Mouse (Mus musculus) kidney, adult 2 months (tissue): ENCODE results near the gene Eif5b. TPM values are rescaled to one million over a fixed set of nuclear protein-coding genes. Genes with fewer than 3 reads are reported as not detected.

Experiments
- DNase-seq: peaks from one replicate; pipeline ENCODE4 v3.0.0; 2021
- H3K27ac ChIP-seq: fragments of 200-500 bp; 2 replicates; pipeline ENCODE4 v1.5.1; 2012; ENCODE audit warnings: low read depth, low read length, control low read depth, inconsistent platforms; ENCODE audit not compliant: insufficient read depth
- H3K27me3 ChIP-seq: fragments of 200-500 bp; replicated peaks from 2 replicates; pipeline ENCODE4 v1.6.1; 2012; ENCODE audit warnings: mild to moderate bottlenecking, moderate library complexity, low read length, inconsistent platforms; ENCODE audit not compliant: control insufficient read depth, insufficient read depth
- H3K36me3 ChIP-seq: fragments of 200-500 bp; 2 replicates; pipeline ENCODE4 v1.6.1; 2012; ENCODE audit warnings: mild to moderate bottlenecking, moderate library complexity, low read length, inconsistent platforms; ENCODE audit not compliant: control insufficient read depth, insufficient read depth
- H3K4me1 ChIP-seq: fragments of 200-500 bp; 2 replicates; pipeline ENCODE4 v1.6.1; 2011; ENCODE audit warnings: low read length; ENCODE audit not compliant: control insufficient read depth, insufficient read depth
- H3K4me3 ChIP-seq: fragments of 200-500 bp; 2 replicates; pipeline ENCODE4 v1.5.1; 2011; ENCODE audit warnings: mild to moderate bottlenecking, low read depth, low read length, control low read depth; ENCODE audit not compliant: insufficient read depth
- CTCF ChIP-seq: fragments of 200-500 bp; conservative IDR thresholded peaks from 2 replicates; pipeline ENCODE4 v1.5.1; 2011; ENCODE audit warnings: low read depth, mild to moderate bottlenecking, control low read depth, low read length, moderate library complexity, mixed read lengths; ENCODE audit not compliant: insufficient read depth, insufficient read length
- POLR2A ChIP-seq: fragments of 200-500 bp; IDR thresholded peaks from one replicate; pipeline ENCODE4 v1.6.1; 2011; ENCODE audit warnings: low read depth, low read length, control low read depth
- WGBS: fragments of 180-500 bp; shearing (Covaris S2); methylation state at CpG from one replicate; pipeline ENCODE4 v1.1.7; 2018; 5-methylcytosine and 5-hydroxymethylcytosine counted together
- polyA plus RNA-seq: library from polyadenylated mRNA; depleted of rRNA; stranded (reverse); fragments of >200 nt; gene quantifications from 2 replicates; pipeline ENCODE4 v1.2.3, GENCODE M21; 2012; rRNA removed

The Eif5b gene
- 7.1 TPM in 2 replicates for polyA plus RNA-seq

- H3K27me3 ChIP-seq = no peaks in the 10 kb centered on the region
- DNase-seq = peak; percentile 97
These were observed at the start of gene Eif5b, which contains the start of gene Txndc9 for GRCm38 (mm10) chr1:37997867-37998266. Eif5b (plus strand) TSS chr1:37998010. Txndc9 (minus strand) TSS chr1:37997893.

GRCm38 (mm10) chr1:37948906-37949305 is 48.9 kb upstream of the Eif5b start:
- no peaks in the 10 kb centered on the region for H3K36me3 ChIP-seq
- H3K4me1 ChIP-seq = no peaks in the 10 kb centered on the region
- TF ChIP-seq CTCF (no peak), POLR2A (no peak)
- H3K27ac ChIP-seq = no peak overlapping the region
- WGBS = 92% methylated on average over 2 of the region's 2 CpGs
- DNase-seq = no peak
- H3K27me3 ChIP-seq = no peaks in the 10 kb centered on the region
- no peak overlapping the region for H3K4me3 ChIP-seq

More at GRCm38 (mm10) chr1:37997867-37998266, at the start of gene Eif5b, which contains the start of gene Txndc9:
- Histone ChIP-seq H3K36me3 (peaks cover 2% of the 10 kb centered on the region; the same call in 1 of the 2 replicates), H3K4me3 (peak within 1 kb of the TSS; percentile 93), H3K4me1 (peaks cover 3% of the 10 kb centered on the region; the same call in 1 of the 2 replicates), H3K27ac (peak within 1 kb of the TSS; percentile 94)
- TF ChIP-seq CTCF (peak; percentile 28; the same call in 1 of the 2 replicates), POLR2A (no peak)
- under 1% methylated on average over 50 of the region's 50 CpGs for WGBS

- Histone ChIP-seq H3K27me3 (no peaks in the 10 kb centered on the region), H3K27ac (no peak overlapping the region), H3K36me3 (no peaks in the 10 kb centered on the region), H3K4me3 (no peak overlapping the region), H3K4me1 (no peaks in the 10 kb centered on the region)
- WGBS = 79% methylated on average over 7 of the region's 7 CpGs
- DNase-seq = no peak
- TF ChIP-seq CTCF (no peak), POLR2A (no peak)
These were observed 43.0 kb upstream of the Eif5b start for GRCm38 (mm10) chr1:37954786-37955185.

GRCm38 (mm10) chr1:37955251-37955650 is 42.6 kb upstream of the Eif5b start:
- no peak for DNase-seq
- no peak for TF ChIP-seq POLR2A
- no peak overlapping the region for H3K27ac ChIP-seq
- H3K27me3 ChIP-seq = no peaks in the 10 kb centered on the region
- no peaks in the 10 kb centered on the region for H3K36me3 ChIP-seq
- H3K4me3 ChIP-seq = no peak overlapping the region
- no peaks in the 10 kb centered on the region for H3K4me1 ChIP-seq
- 98% methylated on average over 2 of the region's 2 CpGs for WGBS

- DNase-seq = peak; percentile 20
- no peak overlapping the region for H3K27ac ChIP-seq
- H3K4me3 ChIP-seq = no peak overlapping the region
- no peak for TF ChIP-seq POLR2A
- no peak for TF ChIP-seq CTCF
- 17% methylated on average over 3 of the region's 3 CpGs for WGBS
- no peaks in the 10 kb centered on the region for H3K27me3 ChIP-seq
- no peaks in the 10 kb centered on the region for H3K36me3 ChIP-seq
- H3K4me1 ChIP-seq = no peaks in the 10 kb centered on the region
These were observed 40.9 kb upstream of the Eif5b start for GRCm38 (mm10) chr1:37956690-37957431.

- Histone ChIP-seq H3K27me3 (no peaks in the 10 kb centered on the region), H3K4me1 (no peaks in the 10 kb centered on the region), H3K27ac (no peak within 1 kb of the TSS), H3K36me3 (no peaks in the 10 kb centered on the region), H3K4me3 (no peak within 1 kb of the TSS)
- 88% methylated on average over 5 of the region's 5 CpGs for WGBS
- no peak for DNase-seq
- TF ChIP-seq CTCF (no peak), POLR2A (no peak)
These were observed 40.2 kb upstream of the Eif5b start, which contains the start of gene Lyg1 for GRCm38 (mm10) chr1:37957659-37958058. Lyg1 (minus strand) TSS chr1:37957759.

GRCm38 (mm10) chr1:37958516-37958915 is 39.3 kb upstream of the Eif5b start:
- Histone ChIP-seq H3K27ac (no peak overlapping the region), H3K4me1 (no peaks in the 10 kb centered on the region), H3K36me3 (no peaks in the 10 kb centered on the region), H3K27me3 (no peaks in the 10 kb centered on the region), H3K4me3 (no peak overlapping the region)
- TF ChIP-seq CTCF (no peak), POLR2A (no peak)
- 50% methylated on average over 2 of the region's 2 CpGs for WGBS
- DNase-seq = peak; percentile 70
